Mouse (Mus musculus): Measurements from ENCODE around the gene Gpr162.
"Not testable (repeated sequence)": the region's sequence is repeated elsewhere in the genome, so short reads cannot be mapped to it uniquely, and the experiment has no call there.

GRCm38 (mm10) chr6:124894113-124894512, 30.3 kb upstream of the Gpr162 start:
- not testable (repeated sequence) for TF ChIP-seq CTCF (IDR thresholded peaks at IDR 0.05; ENCODE audit: borderline replicate concordance, extremely low read depth, insufficient read depth, insufficient read length); POLR2A (IDR thresholded peaks at IDR 0.05; ENCODE audit: borderline replicate concordance, extremely low read depth, insufficient read depth, insufficient read length, poor library complexity, severe bottlenecking)
